Mouse (Mus musculus) neutrophil, adult 59 days (primary cell): ENCODE data around the gene Xpr1. TPM values are rescaled to one million over a fixed set of nuclear protein-coding genes. Genes with fewer than 3 reads are reported as not detected.

Experiments used
- total RNA-seq, 2 experiments: library from RNA; stranded (reverse); gene quantifications; 1 replicate in 1 of 2; 2 replicates in 1 of 2; pipeline ENCODE4 v1.2.4; 2023

Gene Xpr1
- total RNA-seq: 10 to 100 TPM; 61.1 to 64.9 TPM

GRCm38 (mm10) chr1:155416701-155417677 lies at the start of gene Xpr1:
Xpr1 (minus strand) TSS chr1:155417415.

GRCm38 (mm10) chr1:155243797-155244770 lies 173.1 kb downstream of the Xpr1 start, which contains the start of gene BC034090:
BC034090 (minus strand) TSS chr1:155244444.

Other genes starting within 250 kb of the Xpr1 start
- gene BC034090, start 173.0 kb downstream of the Xpr1 start, total RNA-seq: not detected
- gene Acbd6, start 140.7 kb upstream of the Xpr1 start, total RNA-seq: 10 to 100 TPM; 32.4 to 35.0 TPM